Mouse (Mus musculus): ENCODE measurements around the gene Armc9. TPM values are rescaled to one million over a fixed set of nuclear protein-coding genes. Genes with fewer than 3 reads are reported as not detected.

Armc9 gene
- 1 to 10 TPM; 6.4 to 7.2 TPM for total RNA-seq (2021)
- long read RNA-seq, experiment 1, full-length matches to known transcripts = 3 of 9 reads
- long read RNA-seq, experiment 1, partial matches to known transcripts = 1 of 9 reads
- long read RNA-seq, experiment 1, other reads (novel, unspliced or antisense) = 5 of 9 reads
- long read RNA-seq, experiment 2, full-length matches to known transcripts = 14 of 19 reads
- long read RNA-seq, experiment 2, partial matches to known transcripts = 2 of 19 reads
- long read RNA-seq, experiment 2, other reads (novel, unspliced or antisense) = 3 of 19 reads

GRCm38 (mm10) chr1:86154133-86154823 lies at the start of gene Armc9:
Gene Armc9, plus strand, starts transcription at chr1:86154780.
- DNase-seq (ENCODE audit: low spot score in 2 of 2) = peak; percentile 87 to 89

DNA sequence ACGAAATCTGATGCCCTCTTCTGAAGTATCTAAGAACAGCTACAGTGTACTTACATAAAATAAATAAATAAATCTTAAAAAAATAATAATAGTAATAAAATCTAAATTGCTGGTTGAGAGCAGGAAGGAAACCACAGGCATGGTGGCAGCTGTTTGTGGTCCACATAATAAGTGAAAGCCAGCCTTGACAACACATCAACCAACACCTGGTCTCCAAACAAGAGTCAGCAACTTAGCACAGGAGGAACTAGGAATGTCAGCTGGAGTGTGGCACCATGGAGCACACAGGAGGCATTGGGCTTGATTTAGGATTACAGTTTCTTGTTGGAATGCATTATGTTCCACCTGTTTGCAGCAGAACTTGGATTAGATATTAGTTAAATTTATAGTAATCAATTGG lies 49.5 kb upstream of the Armc9 start:
- DNase-seq (ENCODE audit: low spot score in 2 of 2) = no peak

- DNase-seq (ENCODE audit: low spot score in 2 of 2) = no peak
These were observed 42.8 kb upstream of the Armc9 start, which contains the start of gene Htr2b for GRCm38 (mm10) chr1:86111779-86112178. Gene Htr2b, minus strand, starts transcription at chr1:86111970.

GRCm38 (mm10) chr1:86114141-86114540 lies 40.4 kb upstream of the Armc9 start:
- DNase-seq (ENCODE audit: low spot score in 2 of 2) = no peak

- DNase-seq (ENCODE audit: low spot score in 2 of 2) = no peak
These were observed 35.0 kb upstream of the Armc9 start for GRCm38 (mm10) chr1:86119549-86119948.

DNA sequence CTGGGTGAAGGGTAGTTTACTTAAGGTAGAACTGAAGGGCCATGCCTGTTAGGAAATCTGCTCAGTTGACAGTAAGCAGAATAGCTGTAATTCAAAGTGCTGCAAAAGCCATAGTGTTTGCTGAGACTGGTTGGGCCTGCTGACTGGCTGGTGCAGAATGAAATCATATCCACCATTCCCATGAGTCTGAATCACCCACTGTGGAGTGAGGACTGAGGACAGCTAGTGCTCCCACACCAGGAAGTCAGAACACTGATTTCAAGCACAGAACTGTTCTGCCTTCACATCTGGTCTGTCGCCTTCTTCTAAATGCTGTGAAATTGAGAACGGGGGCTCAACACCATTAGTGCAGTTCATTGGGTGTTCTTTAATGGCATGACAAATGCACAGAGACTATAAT lies 28.5 kb upstream of the Armc9 start:
- DNase-seq (ENCODE audit: low spot score in 2 of 2) = no peak

DNA sequence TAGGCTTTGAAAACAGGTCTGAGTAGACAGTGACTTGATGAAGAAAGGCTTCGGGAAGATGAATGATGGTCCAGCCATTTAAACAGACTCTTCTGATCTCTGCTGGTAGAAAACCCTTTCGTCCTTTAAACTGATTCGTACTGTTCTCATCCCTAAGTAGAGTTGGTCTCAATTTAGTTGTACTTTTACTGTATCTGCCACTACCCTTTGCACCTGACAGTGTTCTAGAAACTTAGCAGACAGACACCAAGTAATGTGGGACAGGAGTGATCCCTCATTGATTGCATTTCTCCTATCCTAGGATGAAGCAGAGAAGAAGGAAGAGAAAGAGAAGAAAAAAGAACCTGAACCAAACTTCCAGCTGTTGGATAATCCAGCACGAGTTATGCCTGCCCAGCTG lies 21.2 kb upstream of the Armc9 start, which contains the start of gene Gm21972:
Gene Gm21972, plus strand, starts transcription at position 301 of the 400 bp plus-strand sequence.
- no peak for DNase-seq (ENCODE audit: low spot score in 2 of 2)

- DNase-seq (ENCODE audit: low spot score in 2 of 2) = no peak
These were observed 19.3 kb upstream of the Armc9 start for GRCm38 (mm10) chr1:86135315-86135714.

GRCm38 (mm10) chr1:86141081-86141480 lies 13.5 kb upstream of the Armc9 start:
- no peak for DNase-seq (ENCODE audit: low spot score in 2 of 2)

GRCm38 (mm10) chr1:86143165-86143564 lies 11.4 kb upstream of the Armc9 start:
- DNase-seq (ENCODE audit: low spot score in 2 of 2) = no peak

- DNase-seq (ENCODE audit: low spot score in 2 of 2) = no peak
These were observed 10.3 kb upstream of the Armc9 start for GRCm38 (mm10) chr1:86144001-86144944.

DNA sequence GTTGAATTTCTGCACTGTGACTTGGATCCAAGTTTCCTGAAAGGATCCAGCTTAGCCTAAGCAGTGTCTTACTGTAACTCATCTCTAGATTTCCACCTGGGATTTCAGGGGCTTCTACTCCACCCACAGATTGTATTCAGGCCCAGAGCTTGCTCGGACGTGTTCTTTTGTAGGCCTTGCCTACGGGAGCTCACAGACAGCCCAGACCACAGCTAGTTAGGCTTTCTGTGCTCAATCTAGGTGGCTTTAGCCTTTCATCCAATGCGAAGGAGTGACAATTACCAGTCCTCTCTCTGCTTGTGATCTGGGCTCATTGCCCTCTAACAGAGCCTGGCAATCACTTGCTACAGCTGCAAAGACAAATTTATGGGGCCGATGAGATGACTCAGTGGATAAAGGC lies 8.3 kb upstream of the Armc9 start:
- no peak for DNase-seq (ENCODE audit: low spot score in 2 of 2)

GRCm38 (mm10) chr1:86147557-86147956 lies 7.0 kb upstream of the Armc9 start:
- peak in 1 of 2 experiments; percentile 27 for DNase-seq (ENCODE audit: low spot score in 2 of 2)

DNA sequence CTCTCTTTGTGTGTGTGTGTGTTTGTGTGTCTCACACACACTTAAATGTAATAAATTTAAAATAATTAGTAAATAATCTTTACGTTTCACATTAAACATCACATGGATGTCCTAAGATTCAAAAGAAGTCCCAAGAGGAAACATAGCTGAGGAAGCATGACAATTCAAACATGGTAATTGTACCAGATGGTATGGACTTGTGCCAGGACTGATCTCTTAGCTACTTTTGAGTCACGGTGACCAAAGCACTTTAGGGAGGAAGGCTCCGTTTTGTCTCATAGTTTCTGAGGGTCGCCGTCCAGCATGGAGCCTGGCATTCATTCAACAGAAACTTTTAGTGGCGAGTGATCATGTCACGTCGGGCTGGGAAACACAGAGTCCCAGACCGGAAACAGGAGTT lies 6.4 kb upstream of the Armc9 start:
- no peak for DNase-seq (ENCODE audit: low spot score in 2 of 2)

- no peak for DNase-seq (ENCODE audit: low spot score in 2 of 2)
These were observed 3.7 kb upstream of the Armc9 start for GRCm38 (mm10) chr1:86150929-86151328.

DNA sequence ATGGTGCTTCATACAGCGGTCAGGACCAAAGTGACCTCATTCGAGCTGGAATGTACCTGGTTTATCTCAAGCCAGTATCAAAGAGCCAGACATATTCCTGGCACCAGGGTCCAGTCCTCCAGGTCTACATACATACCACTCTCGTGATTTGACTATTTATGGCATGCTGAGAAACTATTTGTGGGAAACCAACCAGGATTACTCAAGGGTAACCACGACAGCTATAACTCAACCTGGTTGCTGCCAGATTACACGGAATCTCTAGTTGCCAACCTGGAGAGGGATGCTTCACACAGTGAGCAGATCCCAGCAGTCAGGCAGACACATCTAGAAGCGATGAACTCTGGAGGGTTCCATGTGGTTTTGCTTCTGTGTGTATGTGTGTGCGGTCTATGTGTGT lies 3.2 kb upstream of the Armc9 start:
- no peak for DNase-seq (ENCODE audit: low spot score in 2 of 2)

- DNase-seq (ENCODE audit: low spot score in 2 of 2) = no peak
These were observed 2.0 kb upstream of the Armc9 start for GRCm38 (mm10) chr1:86152618-86153017.

- DNase-seq (ENCODE audit: low spot score in 2 of 2) = no peak
These were observed 214 bp downstream of the Armc9 start for GRCm38 (mm10) chr1:86154824-86155164.

- no peak for DNase-seq (ENCODE audit: low spot score in 2 of 2)
These were observed 1.5 kb downstream of the Armc9 start for GRCm38 (mm10) chr1:86156075-86156474.

- no peak for DNase-seq (ENCODE audit: low spot score in 2 of 2)
These were observed 2.0 kb downstream of the Armc9 start for GRCm38 (mm10) chr1:86156595-86156994.

- no peak for DNase-seq (ENCODE audit: low spot score in 2 of 2)
These were observed 5.5 kb downstream of the Armc9 start for GRCm38 (mm10) chr1:86160059-86160458.

DNA sequence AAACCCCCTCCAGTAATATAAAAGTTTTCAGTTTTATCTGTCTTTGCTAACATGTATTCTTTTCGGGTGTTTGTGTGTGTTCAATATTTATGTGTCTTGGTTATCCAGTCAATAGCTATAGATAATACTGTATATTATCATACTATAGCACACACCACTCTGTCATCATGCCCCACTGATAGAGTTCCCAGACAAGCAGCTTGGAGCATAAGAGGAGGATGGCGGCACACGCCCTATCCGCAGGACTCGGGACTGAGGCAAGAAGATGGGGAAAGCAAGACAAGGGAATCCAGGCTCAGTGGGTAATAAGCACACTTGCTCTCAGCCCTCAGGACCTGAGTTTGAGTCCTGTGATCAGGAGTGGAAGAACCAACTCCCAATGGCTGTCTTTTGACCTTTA lies 5.9 kb downstream of the Armc9 start:
- DNase-seq (ENCODE audit: low spot score in 2 of 2) = no peak

Measured in adrenal gland, adult 18-20 months (tissue).